Mouse (Mus musculus) CD4-positive, CD25-positive, alpha-beta regulatory T cell, adult 2 months (primary cell): ENCODE results near the gene Pxmp2.

Experiments used
- DNase-seq: peaks from one replicate; pipeline ENCODE4 v3.0.0-alpha.2; 2012; ENCODE audit warnings: low read depth, low spot score

The Pxmp2 gene

DNA sequence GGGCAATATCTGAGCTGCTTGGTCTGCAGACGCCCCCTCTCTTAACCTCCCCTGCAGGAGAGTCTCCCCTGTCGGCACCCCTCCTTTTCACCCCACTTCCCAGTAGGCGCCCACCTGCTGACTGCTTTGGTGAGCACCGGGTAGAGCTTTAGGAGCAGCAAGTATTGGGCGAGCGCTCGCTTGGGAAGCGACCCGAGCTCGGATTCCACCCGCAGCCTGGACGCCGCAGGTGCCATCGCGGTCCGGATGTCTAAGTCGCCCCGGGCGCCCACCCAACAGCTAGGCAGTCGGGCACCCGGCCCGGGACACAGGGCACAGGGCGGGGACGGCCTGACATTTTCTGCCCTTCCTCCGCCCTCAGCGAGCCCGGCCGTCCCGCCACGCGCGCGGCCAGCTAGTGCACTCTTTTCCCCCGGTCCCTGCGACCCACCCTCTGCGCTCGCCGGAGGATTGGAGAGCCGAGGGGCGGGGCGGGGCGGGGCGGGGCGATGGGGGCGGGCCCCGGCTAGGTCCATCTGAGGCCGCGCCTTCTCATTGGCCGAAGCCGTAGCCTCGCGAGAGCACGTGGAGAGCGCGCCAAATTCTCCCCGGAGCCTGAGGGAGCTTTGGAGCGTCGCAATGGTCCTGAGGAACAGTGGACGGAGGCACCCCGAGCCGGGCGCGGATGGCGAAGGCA, at the start of gene Pxmp2, which contains the start of gene Pole:
Pxmp2 (minus strand) TSS at position 417 of the 676 bp plus-strand sequence.
Pole (plus strand) TSS at position 537 of the 676 bp plus-strand sequence.
- DNase-seq = peak; percentile 91

DNA sequence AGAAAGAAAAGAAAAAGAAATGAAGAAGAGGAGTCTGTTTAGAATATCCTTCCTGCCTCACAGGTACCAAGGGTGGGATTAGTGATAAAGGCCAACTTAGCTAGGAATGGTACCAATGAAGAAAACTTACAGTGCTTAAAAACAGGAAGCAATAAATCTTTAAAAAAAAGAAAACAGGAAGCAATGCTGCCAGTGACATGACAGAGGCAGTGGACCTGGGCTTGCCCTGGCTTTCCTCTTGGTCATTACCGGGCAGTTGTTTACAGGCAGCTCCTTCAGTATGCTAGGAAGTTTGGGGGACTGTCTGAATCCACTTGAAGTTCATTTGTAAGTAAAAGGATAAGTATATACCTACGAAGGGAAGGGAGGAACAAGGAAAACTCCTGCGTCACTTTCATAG, 44.5 kb upstream of the Pxmp2 start:
- DNase-seq = no peak

DNA sequence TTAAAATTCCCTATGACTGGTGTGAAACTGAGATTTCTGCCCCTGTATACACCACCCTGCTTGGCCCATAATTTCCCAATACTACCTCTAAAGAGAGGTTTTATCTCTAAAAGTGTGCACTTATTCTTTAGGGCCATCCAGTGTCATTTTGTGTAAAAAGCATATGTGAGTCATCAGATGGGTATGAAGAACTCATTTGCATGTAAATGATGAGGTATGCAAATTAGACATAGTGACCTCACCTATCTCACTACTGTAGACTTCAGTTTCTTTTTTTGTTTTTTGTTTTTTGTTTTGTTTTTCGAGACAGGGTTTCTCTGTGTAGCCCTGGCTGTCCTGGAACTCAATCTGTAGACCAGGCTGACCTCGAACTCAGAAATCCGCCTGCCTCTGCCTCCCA, 27.1 kb upstream of the Pxmp2 start:
- DNase-seq = no peak

GRCm38 (mm10) chr5:110308861-110309260, 22.9 kb upstream of the Pxmp2 start:
- no peak for DNase-seq

DNA sequence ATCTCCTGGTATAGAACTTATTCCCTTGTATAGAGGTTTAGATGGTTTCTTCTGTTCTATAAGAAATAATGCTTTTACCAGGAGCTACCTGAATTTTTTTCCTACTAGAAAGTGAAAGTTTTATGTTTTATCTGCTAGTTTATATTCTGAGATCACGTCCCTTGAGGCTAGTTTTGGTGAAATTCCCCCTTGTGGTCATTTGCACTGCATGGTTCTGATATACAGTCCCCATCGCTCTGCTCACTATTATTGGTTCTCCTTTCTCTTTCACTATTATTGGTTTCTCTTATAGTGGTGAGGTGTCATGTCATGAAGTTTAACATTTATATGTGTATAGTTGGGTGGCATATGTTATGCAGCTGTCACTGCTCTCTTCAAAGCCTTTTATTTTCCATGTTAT, 14.6 kb upstream of the Pxmp2 start:
- DNase-seq = peak; percentile 7

DNA sequence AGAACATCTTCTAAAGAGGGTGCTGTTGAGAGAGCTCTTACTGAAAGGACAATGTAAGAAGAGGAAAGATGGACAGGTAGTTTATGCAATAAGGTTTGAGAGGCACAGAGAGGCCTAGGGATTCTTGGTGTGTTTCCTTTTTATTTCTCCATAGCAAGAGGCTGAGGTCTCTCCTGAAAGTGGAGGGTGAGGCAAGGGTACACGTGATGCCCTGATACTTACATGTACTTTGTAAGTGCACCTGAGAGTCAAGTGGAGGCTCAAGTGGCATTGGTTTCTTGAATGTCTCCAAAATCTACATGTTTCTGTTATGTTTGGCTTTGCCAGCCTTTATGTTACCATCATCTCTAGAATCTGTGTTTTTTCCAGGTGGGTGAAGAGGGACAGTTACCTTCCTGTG, 10.7 kb upstream of the Pxmp2 start:
- no peak for DNase-seq

DNA sequence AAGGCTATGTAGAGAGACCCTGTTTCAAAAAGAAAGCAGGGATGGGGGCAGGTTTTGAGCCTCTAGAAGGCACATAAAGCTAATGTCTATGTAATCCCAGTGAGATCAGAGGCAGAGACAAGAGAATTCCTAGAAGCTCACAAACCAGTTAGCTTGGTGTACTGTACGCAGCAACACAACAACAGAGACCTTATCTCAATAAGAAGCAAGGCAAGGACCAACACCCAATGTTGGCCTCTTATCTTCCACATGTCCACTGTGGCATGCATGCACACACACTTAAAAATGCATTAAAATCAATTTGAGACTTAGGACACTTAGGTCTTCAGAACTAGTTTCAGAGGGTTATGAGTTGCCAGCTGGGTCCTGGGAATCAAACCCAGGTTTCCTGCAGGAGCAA, 5.7 kb upstream of the Pxmp2 start:
- DNase-seq = no peak

DNA sequence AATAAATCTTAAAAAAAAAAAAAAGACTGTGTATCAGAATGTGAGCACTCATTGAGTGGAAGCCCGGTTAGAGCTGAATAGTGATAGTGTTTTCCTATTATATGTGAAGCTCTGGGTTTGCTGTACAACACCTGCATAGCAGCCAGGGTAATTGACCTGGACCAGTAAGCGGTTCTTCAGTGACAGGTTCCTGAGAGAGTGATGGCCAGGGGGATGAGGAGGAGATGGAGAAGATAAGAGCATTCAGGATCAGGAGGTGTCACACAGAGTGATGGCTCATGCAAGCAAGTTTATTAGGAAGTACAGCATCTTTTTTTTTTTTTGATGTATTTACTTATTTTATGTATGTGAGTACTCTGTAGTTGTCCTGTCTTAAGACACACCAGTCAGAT, 1.1 kb upstream of the Pxmp2 start:
- no peak for DNase-seq

GRCm38 (mm10) chr5:110286446-110287083, 579 bp upstream of the Pxmp2 start:
- DNase-seq = no peak

DNA sequence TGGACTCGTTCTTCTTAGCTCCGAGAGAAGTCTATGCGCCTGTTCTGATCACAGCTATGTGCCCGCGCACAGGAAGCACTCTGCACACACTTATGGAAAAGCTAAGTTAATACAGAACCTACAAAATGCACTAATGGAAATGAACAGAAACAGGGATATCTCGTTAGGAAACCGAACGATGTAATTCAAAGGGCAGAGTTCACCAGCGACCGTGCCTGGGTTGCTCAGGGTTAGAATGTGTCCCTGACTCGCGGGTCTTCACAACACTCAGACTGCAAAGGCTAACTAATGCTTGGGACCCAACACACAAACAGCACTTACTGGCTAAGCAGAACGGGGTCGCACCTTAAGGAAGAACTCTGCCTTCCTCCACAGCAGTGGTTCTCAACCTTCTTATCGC, 830 bp downstream of the Pxmp2 start:
- DNase-seq = peak; percentile 31

DNA sequence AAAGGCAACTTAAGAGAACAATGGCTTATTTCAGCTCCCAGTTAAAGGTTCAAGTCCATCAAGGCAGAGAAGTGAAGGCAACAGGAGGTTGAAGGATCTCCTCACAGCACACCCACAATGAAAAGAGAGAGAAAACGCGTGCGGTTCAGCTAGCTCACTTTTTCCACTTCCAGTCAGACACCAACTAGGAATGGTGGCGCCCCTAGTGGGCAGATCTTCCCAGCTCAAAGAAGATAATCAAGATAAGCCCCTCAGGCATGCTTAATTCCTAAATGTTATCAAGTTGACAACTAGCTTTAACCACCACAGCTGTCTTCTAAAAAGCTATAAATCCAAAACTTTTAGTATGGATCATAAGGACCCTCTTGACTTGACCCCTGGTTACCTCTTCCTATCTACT, 1.4 kb downstream of the Pxmp2 start:
- DNase-seq = peak; percentile 87

- no peak for DNase-seq
Measured at GRCm38 (mm10) chr5:110281984-110282383, 4.0 kb downstream of the Pxmp2 start.

DNA sequence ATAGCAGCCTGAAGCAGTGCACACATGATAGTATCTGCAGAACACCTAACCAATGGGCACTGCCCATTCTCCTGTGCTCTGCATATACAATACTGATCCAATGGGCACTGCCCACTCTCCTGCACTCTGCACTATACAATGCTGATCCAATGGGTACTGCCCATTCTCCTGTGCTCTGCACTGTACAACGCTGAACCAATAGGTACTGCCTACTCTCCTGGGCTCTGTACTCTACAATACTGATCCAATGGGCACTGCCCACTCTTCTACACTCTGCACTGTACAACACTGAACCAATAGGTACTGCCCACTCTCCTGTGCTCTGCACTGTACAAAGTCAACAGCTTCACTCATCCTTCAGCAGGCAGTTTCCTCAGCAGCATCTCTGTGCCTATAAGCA, 9.1 kb downstream of the Pxmp2 start:
- no peak for DNase-seq

DNA sequence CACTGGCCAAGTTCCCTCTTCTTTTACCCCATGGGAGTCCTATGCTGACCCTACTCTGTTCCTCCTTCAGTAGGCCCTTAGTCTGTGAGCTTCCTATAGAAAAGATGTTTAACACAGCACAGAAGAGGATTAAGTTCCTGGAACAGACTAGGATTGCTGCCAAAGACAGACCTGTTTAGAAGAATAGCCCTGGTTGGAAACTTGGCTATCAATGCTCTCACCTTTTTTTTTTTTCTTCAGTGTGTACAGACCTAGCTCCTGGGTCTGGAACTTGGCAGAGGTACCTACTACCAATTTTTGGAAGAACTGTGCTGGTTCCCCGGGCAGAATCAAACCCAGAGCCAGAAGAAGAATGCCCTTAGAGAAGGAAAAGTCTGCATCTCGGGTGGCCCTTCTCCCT, 9.6 kb downstream of the Pxmp2 start:
- DNase-seq = no peak

DNA sequence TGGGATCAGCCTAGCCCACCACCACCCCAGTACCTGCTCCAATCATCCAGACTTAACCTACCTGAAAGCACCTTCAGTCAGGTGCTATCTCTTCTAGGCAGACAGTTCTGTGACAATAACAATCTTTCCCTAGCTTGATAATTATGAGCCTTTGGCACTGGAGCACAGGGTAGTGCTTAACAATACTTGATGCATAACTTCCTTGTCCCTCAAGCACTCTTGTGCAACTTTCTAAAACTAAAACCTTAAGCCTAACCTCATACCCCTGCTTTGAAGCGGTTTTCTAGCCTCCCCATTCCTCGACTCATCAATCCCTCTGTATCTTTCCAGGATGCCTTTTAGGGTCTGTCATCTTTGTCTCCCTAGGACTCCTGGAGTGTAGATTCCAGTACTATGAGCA, 11.1 kb downstream of the Pxmp2 start:
- DNase-seq = no peak

DNA sequence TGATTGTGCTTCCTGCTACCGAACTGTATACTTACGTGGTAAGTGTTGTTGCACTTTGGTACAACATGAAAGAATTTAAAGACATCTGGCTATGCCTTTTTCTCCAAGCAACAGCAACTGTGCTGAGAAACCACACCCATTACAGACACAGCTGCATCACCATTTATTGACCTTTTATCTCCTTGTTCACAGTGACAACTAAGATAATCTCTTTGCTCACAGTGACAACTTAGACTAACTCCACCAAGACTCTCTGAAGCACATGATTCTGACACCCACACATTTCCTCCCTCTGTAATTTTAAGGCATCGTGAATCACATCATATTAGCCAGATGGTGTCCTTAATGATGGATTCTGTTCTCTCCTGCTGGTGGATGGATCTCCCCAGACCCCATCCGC, 11.8 kb downstream of the Pxmp2 start:
- peak; percentile 57 for DNase-seq

DNA sequence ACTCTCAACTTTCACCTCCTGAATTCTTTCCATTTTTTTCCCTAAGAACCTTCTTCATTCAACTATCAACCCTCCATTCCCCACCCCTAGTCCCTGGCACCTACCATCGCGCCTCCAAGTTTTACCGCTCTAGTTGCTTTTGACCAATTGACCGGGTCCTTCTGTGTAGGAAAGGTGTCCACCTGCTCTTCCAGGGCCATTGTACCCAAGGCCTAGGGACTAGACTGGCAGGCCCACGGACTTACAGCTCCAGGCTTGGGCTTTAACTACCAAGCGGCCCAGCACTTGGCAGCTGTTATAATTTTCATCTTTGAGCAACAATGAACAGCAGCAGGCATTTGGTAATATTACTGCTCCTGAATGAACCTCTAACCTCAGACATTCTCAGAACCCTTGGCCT, 15.7 kb downstream of the Pxmp2 start:
- DNase-seq = no peak

DNA sequence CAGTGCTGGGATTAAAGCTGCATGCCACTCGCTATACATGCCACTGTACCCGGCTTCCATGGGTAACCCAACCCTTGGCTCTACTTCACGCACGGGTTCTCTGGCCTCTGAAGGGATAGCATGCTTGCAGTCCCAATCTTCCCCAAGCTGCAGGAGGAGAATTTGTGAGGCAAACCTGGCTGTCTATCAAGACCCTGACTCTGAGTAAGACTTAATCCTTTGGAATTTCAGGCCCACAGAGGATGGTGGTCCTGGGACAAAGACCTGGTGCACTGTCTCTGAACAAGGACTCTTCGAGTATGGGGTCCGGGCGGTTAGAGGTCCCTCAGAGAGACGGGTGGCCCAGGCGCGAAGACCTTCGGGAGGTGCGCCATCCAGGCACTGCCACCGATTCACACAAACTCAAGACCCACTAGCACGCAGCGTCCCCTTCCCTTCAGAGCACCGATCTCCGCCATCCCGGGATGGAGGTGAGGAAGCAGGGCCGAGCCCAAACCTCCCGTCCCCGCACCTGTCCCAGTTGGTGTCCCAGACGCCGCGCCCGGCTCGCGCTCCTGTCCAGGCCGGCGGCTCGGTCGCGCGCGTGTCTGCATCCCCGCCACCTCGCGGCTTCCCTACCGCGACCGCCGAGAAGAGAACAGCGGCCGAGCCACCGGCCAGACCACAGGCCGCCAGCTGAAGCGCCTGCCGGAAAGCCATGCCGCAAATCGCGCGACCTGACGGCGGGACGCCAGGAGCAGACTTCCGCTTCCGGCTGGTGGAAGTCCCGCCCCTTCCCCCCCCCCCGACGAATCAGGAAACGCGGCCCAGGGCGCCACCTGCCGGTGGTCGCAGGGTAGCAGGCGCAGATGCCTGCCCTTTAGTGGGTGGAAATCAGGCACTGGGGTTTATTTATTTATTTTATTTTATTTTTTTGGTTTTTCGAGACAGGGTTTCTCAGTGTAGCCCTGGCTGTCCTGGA, 16.6 kb downstream of the Pxmp2 start, which contains the start of gene Pgam5:
Pgam5 (minus strand) TSS at position 773 of the 961 bp plus-strand sequence.
- DNase-seq = peak; percentile 95

- no peak for DNase-seq
Measured at GRCm38 (mm10) chr5:110266941-110267340, 19.0 kb downstream of the Pxmp2 start.

DNA sequence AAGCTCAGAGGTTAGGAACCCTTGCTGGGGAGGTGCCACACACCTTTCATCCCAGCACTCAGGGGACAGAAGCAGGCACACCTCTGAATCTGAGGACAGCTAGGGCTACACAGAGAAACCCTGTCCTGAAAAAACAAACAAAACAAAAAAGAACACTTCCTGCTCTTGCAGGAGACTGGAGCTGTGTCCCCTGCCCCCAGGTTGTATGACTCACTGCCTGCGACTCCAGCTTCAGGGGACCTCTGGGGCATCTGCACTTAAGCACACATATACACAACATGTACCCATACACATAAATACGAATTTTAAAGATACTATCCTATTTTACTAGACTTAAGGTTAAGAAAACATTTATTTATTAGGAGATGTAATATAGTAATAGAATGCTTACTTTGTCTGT, 41.9 kb downstream of the Pxmp2 start:
- DNase-seq = no peak

DNA sequence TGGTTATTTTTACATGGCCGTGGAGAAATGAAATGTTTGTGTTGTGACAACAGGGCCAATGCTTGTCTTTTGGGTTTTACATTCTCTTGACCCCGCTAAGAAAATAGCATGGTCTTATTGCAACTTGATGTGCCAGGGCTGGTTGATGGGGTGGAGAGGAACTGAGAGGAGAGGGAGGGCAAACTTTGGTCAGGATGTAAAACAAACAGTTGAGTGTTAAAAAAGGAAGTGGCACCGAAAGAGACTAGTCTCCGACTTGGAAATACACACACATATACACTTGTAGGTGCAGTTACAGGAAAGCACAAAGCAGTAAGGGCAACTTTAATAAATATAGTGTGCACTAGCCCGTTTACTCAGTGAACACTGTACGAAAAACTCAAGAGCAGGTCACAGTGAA, 53.6 kb downstream of the Pxmp2 start:
- DNase-seq = no peak

DNA sequence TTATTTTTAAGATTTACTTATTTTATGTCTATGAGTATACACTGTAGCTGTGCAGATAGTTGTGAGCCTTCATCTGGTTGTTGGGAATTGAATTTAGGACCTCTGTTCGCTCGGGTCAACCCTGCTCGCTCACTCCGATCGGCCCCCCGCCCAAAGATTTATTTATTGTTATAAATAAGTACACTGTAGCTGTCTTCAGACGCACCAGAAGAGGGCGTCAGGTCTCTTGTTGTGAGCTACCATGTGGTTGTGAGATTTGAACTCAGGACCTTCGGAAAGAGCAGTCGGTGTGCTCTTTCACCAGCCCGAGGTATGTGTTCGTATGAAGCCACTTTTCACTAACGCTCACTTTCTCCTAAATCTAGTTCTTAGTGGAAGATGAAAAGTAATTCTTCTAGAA, 54.3 kb downstream of the Pxmp2 start:
- DNase-seq = peak; percentile 42
